ENCODE assay signal across 24 mouse cellular contexts in genomic region chrX:166728622-166728928, GRCm38 (mm10).
DNase-seq lines count a peak whose midpoint lies in the region; ATAC-seq and TF ChIP-seq lines count a peak whose summit lies in the region.
"Had no signal": no experiment of that assay in that cellular context is flagged by ENCODE, and none has a peak within 500 bp of the region (broad histone marks: within the 10 kb centered on the region; RNA-seq: fewer than 3 reads in every experiment).

No protein-coding gene starts in this region.

- no peaks in the 10 kb centered on the region for H3K36me3 ChIP-seq in forebrain, embryonic 11.5 days (ENCODE audit: control insufficient read depth, insufficient read depth, low read length)
- no peaks in the 10 kb centered on the region for H3K36me3 ChIP-seq in forebrain, embryonic 15.5 days
- no peaks in the 10 kb centered on the region for H3K36me3 ChIP-seq in forebrain, embryonic 14.5 days (ENCODE audit: control insufficient read depth, insufficient read depth, low read length)
- no peaks in the 10 kb centered on the region for H3K36me3 ChIP-seq in forebrain, embryonic 10.5 days (replicated peaks)
- no peaks in the 10 kb centered on the region for H3K36me3 ChIP-seq in midbrain, embryonic 10.5 days
- H3K36me3 ChIP-seq in midbrain, postnatal 0 days (ENCODE audit: insufficient read depth, low read length) = no peaks in the 10 kb centered on the region
- H3K36me3 ChIP-seq: embryonic facial prominence, embryonic 10.5 days; embryonic facial prominence, embryonic 13.5 days; G1E; hindbrain, embryonic 15.5 days; intestine, embryonic 15.5 days had no signal

- no peak overlapping the region for H3K27ac ChIP-seq in forebrain, embryonic 11.5 days (ENCODE audit: low read depth, low read length)
- no peak overlapping the region for H3K27ac ChIP-seq in forebrain, embryonic 15.5 days (replicated peaks)
- H3K27ac ChIP-seq in forebrain, embryonic 14.5 days (ENCODE audit: low read depth, low read length) = no peak overlapping the region
- no peak overlapping the region for H3K27ac ChIP-seq in forebrain, embryonic 10.5 days
- peak overlapping the region; percentile 72 for H3K27ac ChIP-seq in midbrain, embryonic 10.5 days (replicated peaks)
- H3K27ac ChIP-seq in midbrain, postnatal 0 days (ENCODE audit: low read depth, low read length) = no peak overlapping the region
- H3K27ac ChIP-seq: embryonic facial prominence, embryonic 10.5 days; embryonic facial prominence, embryonic 13.5 days; gastrocnemius, adult 2 months; hindbrain, embryonic 15.5 days; intestine, embryonic 15.5 days had no signal

- no peaks in the 10 kb centered on the region for H3K4me1 ChIP-seq in forebrain, embryonic 11.5 days (replicated peaks; ENCODE audit: control insufficient read depth, insufficient read depth, low read length)
- no peaks in the 10 kb centered on the region for H3K4me1 ChIP-seq in forebrain, embryonic 15.5 days
- no peaks in the 10 kb centered on the region for H3K4me1 ChIP-seq in forebrain, embryonic 14.5 days (ENCODE audit: control insufficient read depth, insufficient read depth, low read length)
- peaks cover 19% of the 10 kb centered on the region for H3K4me1 ChIP-seq in forebrain, embryonic 10.5 days
- peaks cover 19% of the 10 kb centered on the region for H3K4me1 ChIP-seq in midbrain, embryonic 10.5 days
- H3K4me1 ChIP-seq in midbrain, postnatal 0 days (ENCODE audit: insufficient read depth, low read length) = no peaks in the 10 kb centered on the region
- H3K4me1 ChIP-seq: embryonic facial prominence, embryonic 10.5 days; embryonic facial prominence, embryonic 13.5 days; hindbrain, embryonic 15.5 days; intestine, embryonic 15.5 days had no signal

- ATAC-seq in forebrain, embryonic 11.5 days (replicated peaks; ENCODE audit: low FRiP score) = peak; percentile 59
- no peak for ATAC-seq in forebrain, embryonic 15.5 days (replicated peaks)
- peak; percentile 49 for ATAC-seq in forebrain, embryonic 14.5 days
- no peak for ATAC-seq in midbrain, postnatal 0 days (ENCODE audit: low FRiP score)
- ATAC-seq: intestine, embryonic 15.5 days; Patski had no signal

- H3K4me2 ChIP-seq in forebrain, embryonic 11.5 days (ENCODE audit: low read depth, low read length, severe bottlenecking) = no peak overlapping the region
- H3K4me2 ChIP-seq in forebrain, embryonic 15.5 days (replicated peaks) = no peak overlapping the region
- H3K4me2 ChIP-seq in forebrain, embryonic 14.5 days (ENCODE audit: low read length) = no peak overlapping the region
- H3K4me2 ChIP-seq in midbrain, postnatal 0 days (ENCODE audit: low read depth, low read length, poor library complexity, severe bottlenecking) = no peak overlapping the region
- H3K4me2 ChIP-seq: embryonic facial prominence, embryonic 13.5 days; heart, embryonic 11.5 days; hindbrain, embryonic 15.5 days; intestine, embryonic 15.5 days had no signal

- H3K4me3 ChIP-seq in forebrain, embryonic 11.5 days (ENCODE audit: low read depth, low read length) = no peak overlapping the region
- H3K4me3 ChIP-seq in forebrain, embryonic 15.5 days = no peak overlapping the region
- no peak overlapping the region for H3K4me3 ChIP-seq in forebrain, embryonic 14.5 days (ENCODE audit: low read depth, low read length)
- H3K4me3 ChIP-seq in forebrain, embryonic 10.5 days = no peak overlapping the region
- H3K4me3 ChIP-seq in midbrain, embryonic 10.5 days = no peak overlapping the region
- H3K4me3 ChIP-seq in midbrain, postnatal 0 days (ENCODE audit: low read depth, low read length) = no peak overlapping the region
- H3K4me3 ChIP-seq: embryonic facial prominence, embryonic 10.5 days; embryonic facial prominence, embryonic 13.5 days; erythroblast, embryonic 14.5 days; gastrocnemius, adult 2 months; hindbrain, embryonic 15.5 days; intestine, embryonic 15.5 days had no signal

- 49% methylated on average over 2 of the region's 2 CpGs for WGBS in forebrain, embryonic 11.5 days
- WGBS in forebrain, embryonic 15.5 days = 32% methylated on average over 2 of the region's 2 CpGs
- 50% methylated on average over 2 of the region's 2 CpGs for WGBS in forebrain, embryonic 14.5 days
- 59% methylated on average over 2 of the region's 2 CpGs for WGBS in forebrain, embryonic 10.5 days
- WGBS in midbrain, embryonic 10.5 days = 54% methylated on average over 2 of the region's 2 CpGs
- WGBS in midbrain, postnatal 0 days = 43% methylated on average over 2 of the region's 2 CpGs

- H3K9ac ChIP-seq in forebrain, embryonic 11.5 days (ENCODE audit: low read length) = no peak overlapping the region
- H3K9ac ChIP-seq in forebrain, embryonic 15.5 days (replicated peaks) = no peak overlapping the region
- H3K9ac ChIP-seq in forebrain, embryonic 14.5 days (ENCODE audit: low read length) = no peak overlapping the region
- H3K9ac ChIP-seq in midbrain, postnatal 0 days (replicated peaks; ENCODE audit: low read length, poor library complexity, severe bottlenecking) = no peak overlapping the region
- H3K9ac ChIP-seq: embryonic facial prominence, embryonic 13.5 days; hindbrain, embryonic 15.5 days; intestine, embryonic 15.5 days had no signal

- DNase-seq in forebrain, embryonic 11.5 days (ENCODE audit: low spot score) = no peak
- DNase-seq in forebrain, embryonic 14.5 days (ENCODE audit: low spot score) = no peak
- DNase-seq in forebrain, embryonic 10.5 days (ENCODE audit: extremely low spot score, low spot score) = no peak
- no peak for DNase-seq in midbrain, embryonic 10.5 days (ENCODE audit: low spot score)
- DNase-seq in midbrain, postnatal 0 days (ENCODE audit: low spot score) = no peak
- DNase-seq in 416B (ENCODE audit: low read depth) = peak; percentile 81
- DNase-seq in T-cell, adult 2 months (ENCODE audit: low spot score) = no peak
- DNase-seq: adrenal gland, adult 2 months; adrenal gland, postnatal 14 days; B cell, adult 2 months; cerebellum, postnatal 36 days; gastrocnemius, adult 2 months; heart, adult 11 months; kidney, adult 11 months had no signal

- H3K9me3 ChIP-seq in forebrain, embryonic 11.5 days (ENCODE audit: control insufficient read depth, low read length) = no peaks in the 10 kb centered on the region
- H3K9me3 ChIP-seq in forebrain, embryonic 15.5 days = no peaks in the 10 kb centered on the region
- H3K9me3 ChIP-seq in forebrain, embryonic 14.5 days (replicated peaks; ENCODE audit: control insufficient read depth, low read length) = no peaks in the 10 kb centered on the region
- H3K9me3 ChIP-seq in forebrain, embryonic 10.5 days = no peaks in the 10 kb centered on the region
- H3K9me3 ChIP-seq in midbrain, embryonic 10.5 days (replicated peaks) = no peaks in the 10 kb centered on the region
- H3K9me3 ChIP-seq in midbrain, postnatal 0 days (ENCODE audit: low read length) = no peaks in the 10 kb centered on the region
- H3K9me3 ChIP-seq: embryonic facial prominence, embryonic 10.5 days; embryonic facial prominence, embryonic 13.5 days; G1E; hindbrain, embryonic 15.5 days; intestine, embryonic 15.5 days had no signal

- TF ChIP-seq CTCF in midbrain, postnatal 0 days (IDR thresholded peaks at IDR 0.05) = no peak

- peaks cover 15% of the 10 kb centered on the region; the same call in 1 of the 2 replicates for H3K27me3 ChIP-seq in forebrain, embryonic 11.5 days (ENCODE audit: control insufficient read depth, insufficient read depth, low read length)
- H3K27me3 ChIP-seq in forebrain, embryonic 15.5 days = no peaks in the 10 kb centered on the region
- no peaks in the 10 kb centered on the region for H3K27me3 ChIP-seq in forebrain, embryonic 14.5 days (replicated peaks; ENCODE audit: control insufficient read depth, insufficient read depth, low read length)
- H3K27me3 ChIP-seq in forebrain, embryonic 10.5 days (ENCODE audit: poor library complexity, severe bottlenecking) = peaks cover 100% of the 10 kb centered on the region
- peaks cover 96% of the 10 kb centered on the region for H3K27me3 ChIP-seq in midbrain, embryonic 10.5 days (ENCODE audit: low read depth, poor library complexity, severe bottlenecking)
- H3K27me3 ChIP-seq in midbrain, postnatal 0 days (ENCODE audit: insufficient read depth, low read length) = no peaks in the 10 kb centered on the region; the same call in 1 of the 2 replicates
- H3K27me3 ChIP-seq: CH12.LX; intestine, embryonic 15.5 days had no signal

Comparison
In these comparisons a context has a peak if more than half of its experiments do, and no peak if none do; other contexts are left out.
1. ATAC-seq: peak in forebrain, embryonic 11.5 days (single experiment) and forebrain, embryonic 14.5 days (single experiment); none in forebrain, embryonic 15.5 days (single experiment) and midbrain, postnatal 0 days (single experiment).